Mouse (Mus musculus): ENCODE data around the gene Nr1h2. TPM values are rescaled to one million over a fixed set of nuclear protein-coding genes. Genes with fewer than 3 reads are reported as not detected.

Nr1h2 gene
- polyA plus RNA-seq, 1 experiment from 2014 or later = 45.9 TPM

- no peak within 1 kb of the TSS for H3K27ac ChIP-seq (ENCODE audit: low read length)
- H3K27me3 ChIP-seq (ENCODE audit: control insufficient read depth, insufficient read depth, low read depth, low read length) = peaks cover 4% of the 10 kb centered on the region; the same call in 1 of the 2 replicates
- 76% methylated on average over 4 of the region's 4 CpGs for WGBS (ENCODE audit: insufficient replicate concordance)
- no peak within 1 kb of the TSS for H3K4me3 ChIP-seq (ENCODE audit: low read depth, low read length)
- no peak within 1 kb of the TSS for H3K9ac ChIP-seq (ENCODE audit: low read depth, low read length)
- peaks cover 15% of the 10 kb centered on the region for H3K36me3 ChIP-seq (ENCODE audit: control insufficient read depth, insufficient read depth)
- H3K4me1 ChIP-seq (ENCODE audit: control insufficient read depth, low read depth, low read length) = peaks cover 9% of the 10 kb centered on the region
- H3K4me2 ChIP-seq (ENCODE audit: low read depth, low read length) = no peak within 1 kb of the TSS
- no peaks in the 10 kb centered on the region for H3K9me3 ChIP-seq (replicated peaks; ENCODE audit: control insufficient read depth, low read length)
- ATAC-seq (ENCODE audit: low read depth) = no peak
Measured at GRCm38 (mm10) chr7:44531946-44532732, 21.6 kb downstream of the Nr1h2 start, which contains the start of gene Spib. Gene Spib, minus strand, starts transcription at chr7:44532071.

- Histone ChIP-seq H3K27me3 (ENCODE audit: control insufficient read depth, insufficient read depth, low read depth, low read length) (peaks cover 5% of the 10 kb centered on the region; the same call in 1 of the 2 replicates), H3K9me3 (replicated peaks; ENCODE audit: control insufficient read depth, low read length) (no peaks in the 10 kb centered on the region), H3K4me3 (ENCODE audit: low read depth, low read length) (no peak overlapping the region), H3K4me1 (ENCODE audit: control insufficient read depth, low read depth, low read length) (peaks cover 9% of the 10 kb centered on the region), H3K4me2 (ENCODE audit: low read depth, low read length) (no peak overlapping the region), H3K27ac (ENCODE audit: low read length) (no peak overlapping the region), H3K36me3 (ENCODE audit: control insufficient read depth, insufficient read depth) (peaks cover 14% of the 10 kb centered on the region), H3K9ac (ENCODE audit: low read depth, low read length) (no peak overlapping the region)
- 25% methylated on average over 5 of the region's 5 CpGs for WGBS (ENCODE audit: insufficient replicate concordance)
- no peak for ATAC-seq (ENCODE audit: low read depth)
Measured at GRCm38 (mm10) chr7:44531207-44531606, 22.5 kb downstream of the Nr1h2 start.

GRCm38 (mm10) chr7:44530507-44530906 lies 23.2 kb downstream of the Nr1h2 start:
- H3K27ac ChIP-seq (ENCODE audit: low read length) = no peak overlapping the region
- H3K9me3 ChIP-seq (replicated peaks; ENCODE audit: control insufficient read depth, low read length) = no peaks in the 10 kb centered on the region
- WGBS (ENCODE audit: insufficient replicate concordance) = 62% methylated on average over 3 of the region's 3 CpGs
- no peak overlapping the region for H3K9ac ChIP-seq (ENCODE audit: low read depth, low read length)
- H3K4me3 ChIP-seq (ENCODE audit: low read depth, low read length) = no peak overlapping the region
- H3K27me3 ChIP-seq (ENCODE audit: control insufficient read depth, insufficient read depth, low read depth, low read length) = peaks cover 11% of the 10 kb centered on the region
- ATAC-seq (ENCODE audit: low read depth) = no peak
- H3K36me3 ChIP-seq (ENCODE audit: control insufficient read depth, insufficient read depth) = peaks cover 13% of the 10 kb centered on the region
- H3K4me2 ChIP-seq (ENCODE audit: low read depth, low read length) = no peak overlapping the region
- H3K4me1 ChIP-seq (ENCODE audit: control insufficient read depth, low read depth, low read length) = peaks cover 9% of the 10 kb centered on the region

GRCm38 (mm10) chr7:44529518-44529917 lies 24.2 kb downstream of the Nr1h2 start:
- 75% methylated on average over 5 of the region's 5 CpGs for WGBS (ENCODE audit: insufficient replicate concordance)
- no peak for ATAC-seq (ENCODE audit: low read depth)
- Histone ChIP-seq H3K27me3 (ENCODE audit: control insufficient read depth, insufficient read depth, low read depth, low read length) (peaks cover 18% of the 10 kb centered on the region), H3K4me3 (ENCODE audit: low read depth, low read length) (no peak overlapping the region), H3K9me3 (replicated peaks; ENCODE audit: control insufficient read depth, low read length) (no peaks in the 10 kb centered on the region), H3K4me1 (ENCODE audit: control insufficient read depth, low read depth, low read length) (peaks cover 9% of the 10 kb centered on the region), H3K36me3 (ENCODE audit: control insufficient read depth, insufficient read depth) (peaks cover 4% of the 10 kb centered on the region), H3K4me2 (ENCODE audit: low read depth, low read length) (no peak overlapping the region), H3K9ac (ENCODE audit: low read depth, low read length) (no peak overlapping the region), H3K27ac (ENCODE audit: low read length) (no peak overlapping the region)

GRCm38 (mm10) chr7:44527483-44528398 lies 26.0 kb downstream of the Nr1h2 start:
- Histone ChIP-seq H3K9ac (ENCODE audit: low read depth, low read length) (peak overlapping the region; percentile 63), H3K4me1 (ENCODE audit: control insufficient read depth, low read depth, low read length) (peaks cover 9% of the 10 kb centered on the region), H3K27me3 (ENCODE audit: control insufficient read depth, insufficient read depth, low read depth, low read length) (peaks cover 34% of the 10 kb centered on the region), H3K4me3 (ENCODE audit: low read depth, low read length) (peak overlapping the region; percentile 56), H3K27ac (ENCODE audit: low read length) (peak overlapping the region; percentile 52; the same call in 1 of the 2 replicates), H3K4me2 (ENCODE audit: low read depth, low read length) (peak overlapping the region; percentile 86), H3K36me3 (ENCODE audit: control insufficient read depth, insufficient read depth) (no peaks in the 10 kb centered on the region), H3K9me3 (replicated peaks; ENCODE audit: control insufficient read depth, low read length) (no peaks in the 10 kb centered on the region)
- ATAC-seq (ENCODE audit: low read depth) = peak; percentile 59
- 4% methylated on average over 40 of the region's 40 CpGs for WGBS (ENCODE audit: insufficient replicate concordance)

- H3K4me1 ChIP-seq (ENCODE audit: control insufficient read depth, low read depth, low read length) = peaks cover 9% of the 10 kb centered on the region
- H3K9ac ChIP-seq (ENCODE audit: low read depth, low read length) = no peak overlapping the region
- WGBS (ENCODE audit: insufficient replicate concordance) = 69% methylated on average over 14 of the region's 14 CpGs
- H3K36me3 ChIP-seq (ENCODE audit: control insufficient read depth, insufficient read depth) = no peaks in the 10 kb centered on the region
- no peak for ATAC-seq (ENCODE audit: low read depth)
- no peak overlapping the region for H3K4me3 ChIP-seq (ENCODE audit: low read depth, low read length)
- no peak overlapping the region for H3K27ac ChIP-seq (ENCODE audit: low read length)
- H3K27me3 ChIP-seq (ENCODE audit: control insufficient read depth, insufficient read depth, low read depth, low read length) = peaks cover 44% of the 10 kb centered on the region
- no peaks in the 10 kb centered on the region for H3K9me3 ChIP-seq (replicated peaks; ENCODE audit: control insufficient read depth, low read length)
- no peak overlapping the region for H3K4me2 ChIP-seq (ENCODE audit: low read depth, low read length)
Measured at GRCm38 (mm10) chr7:44526414-44527154, 27.2 kb downstream of the Nr1h2 start.

GRCm38 (mm10) chr7:44525126-44525832 lies 28.5 kb downstream of the Nr1h2 start:
- Histone ChIP-seq H3K4me2 (ENCODE audit: low read depth, low read length) (no peak overlapping the region), H3K4me1 (ENCODE audit: control insufficient read depth, low read depth, low read length) (peaks cover 9% of the 10 kb centered on the region), H3K27ac (ENCODE audit: low read length) (no peak overlapping the region), H3K4me3 (ENCODE audit: low read depth, low read length) (no peak overlapping the region), H3K27me3 (ENCODE audit: control insufficient read depth, insufficient read depth, low read depth, low read length) (peaks cover 54% of the 10 kb centered on the region), H3K9me3 (replicated peaks; ENCODE audit: control insufficient read depth, low read length) (no peaks in the 10 kb centered on the region), H3K9ac (ENCODE audit: low read depth, low read length) (no peak overlapping the region), H3K36me3 (ENCODE audit: control insufficient read depth, insufficient read depth) (no peaks in the 10 kb centered on the region)
- peak; percentile 19; the same call in 1 of the 2 replicates for ATAC-seq (ENCODE audit: low read depth)
- 26% methylated on average over 22 of the region's 22 CpGs for WGBS (ENCODE audit: insufficient replicate concordance)

GRCm38 (mm10) chr7:44524502-44524901 lies 29.2 kb downstream of the Nr1h2 start, which contains the start of gene Mybpc2:
Gene Mybpc2, minus strand, starts transcription at chr7:44524656.
- Histone ChIP-seq H3K9me3 (replicated peaks; ENCODE audit: control insufficient read depth, low read length) (no peaks in the 10 kb centered on the region), H3K4me2 (ENCODE audit: low read depth, low read length) (no peak within 1 kb of the TSS), H3K36me3 (ENCODE audit: control insufficient read depth, insufficient read depth) (no peaks in the 10 kb centered on the region), H3K4me1 (ENCODE audit: control insufficient read depth, low read depth, low read length) (peaks cover 9% of the 10 kb centered on the region), H3K4me3 (ENCODE audit: low read depth, low read length) (no peak within 1 kb of the TSS), H3K27ac (ENCODE audit: low read length) (no peak within 1 kb of the TSS), H3K9ac (ENCODE audit: low read depth, low read length) (no peak within 1 kb of the TSS), H3K27me3 (ENCODE audit: control insufficient read depth, insufficient read depth, low read depth, low read length) (peaks cover 54% of the 10 kb centered on the region)
- 26% methylated on average over 12 of the region's 12 CpGs for WGBS (ENCODE audit: insufficient replicate concordance)
- no peak for ATAC-seq (ENCODE audit: low read depth)
